Mouse (Mus musculus) thymus, postnatal 4 days (tissue): ENCODE results near the gene Stk19.
"Not testable (repeated sequence)": the region's sequence is repeated elsewhere in the genome, so short reads cannot be mapped to it uniquely, and the experiment has no call there.

ENCODE experiments used
- DNase-seq: peaks from one replicate; pipeline ENCODE4 v3.0.0; 2021

Stk19 gene

DNA sequence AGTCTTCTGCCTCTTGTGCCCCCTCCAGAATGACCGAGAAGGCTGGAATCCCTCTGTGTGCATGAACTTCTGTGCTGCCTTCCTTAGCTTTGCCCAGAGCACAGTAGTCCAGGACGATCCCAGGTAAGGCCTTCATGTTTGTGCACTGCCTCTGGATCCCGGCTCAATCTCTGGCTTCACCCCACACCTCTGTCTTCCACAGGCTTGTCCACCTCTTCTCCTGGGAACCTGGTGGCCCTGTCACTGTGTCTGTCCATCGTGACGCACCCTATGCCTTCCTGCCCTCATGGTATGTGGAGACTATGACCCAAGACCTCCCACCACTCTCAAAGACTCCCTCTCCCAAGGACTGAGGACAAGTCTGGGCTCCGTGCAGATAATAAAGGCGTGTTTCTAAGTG is 2.0 kb upstream of the Stk19 start:
- no peak for DNase-seq

DNA sequence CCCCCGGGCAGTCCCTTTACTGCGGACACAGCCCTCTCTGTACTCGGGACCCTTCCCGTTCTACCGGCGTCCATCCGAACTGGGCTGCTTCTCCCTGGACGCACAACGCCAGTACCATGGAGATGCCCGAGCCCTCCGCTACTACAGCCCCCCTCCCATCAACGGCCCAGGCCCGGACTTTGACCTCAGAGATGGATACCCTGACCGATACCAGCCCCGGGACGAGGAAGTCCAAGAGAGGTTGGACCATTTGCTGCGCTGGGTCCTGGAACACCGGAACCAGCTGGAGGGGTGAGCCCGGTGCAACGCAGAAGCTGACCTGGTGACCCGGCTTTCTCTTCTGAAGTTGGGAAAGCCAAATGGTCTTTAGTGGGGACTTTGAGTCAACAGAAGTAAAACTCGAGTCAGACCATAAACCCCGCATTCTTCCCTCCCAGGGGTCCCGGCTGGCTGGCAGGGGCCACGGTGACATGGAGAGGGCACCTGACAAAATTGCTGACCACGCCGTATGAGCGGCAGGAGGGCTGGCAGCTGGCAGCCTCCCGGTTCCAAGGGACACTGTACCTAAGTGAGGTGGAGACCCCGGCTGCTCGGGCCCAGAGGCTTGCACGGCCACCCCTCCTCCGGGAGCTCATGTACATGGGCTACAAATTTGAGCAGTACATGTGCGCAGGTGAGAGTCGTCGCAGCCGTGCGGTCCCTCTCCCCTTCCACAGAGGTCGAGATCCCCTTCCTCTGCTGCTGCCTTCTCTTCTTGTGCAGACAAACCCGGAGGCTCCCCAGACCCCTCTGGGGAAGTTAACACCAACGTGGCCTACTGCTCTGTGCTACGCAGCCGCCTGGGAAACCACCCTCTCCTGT is 949 bp upstream of the Stk19 start:
- DNase-seq = peak; percentile 24

DNA sequence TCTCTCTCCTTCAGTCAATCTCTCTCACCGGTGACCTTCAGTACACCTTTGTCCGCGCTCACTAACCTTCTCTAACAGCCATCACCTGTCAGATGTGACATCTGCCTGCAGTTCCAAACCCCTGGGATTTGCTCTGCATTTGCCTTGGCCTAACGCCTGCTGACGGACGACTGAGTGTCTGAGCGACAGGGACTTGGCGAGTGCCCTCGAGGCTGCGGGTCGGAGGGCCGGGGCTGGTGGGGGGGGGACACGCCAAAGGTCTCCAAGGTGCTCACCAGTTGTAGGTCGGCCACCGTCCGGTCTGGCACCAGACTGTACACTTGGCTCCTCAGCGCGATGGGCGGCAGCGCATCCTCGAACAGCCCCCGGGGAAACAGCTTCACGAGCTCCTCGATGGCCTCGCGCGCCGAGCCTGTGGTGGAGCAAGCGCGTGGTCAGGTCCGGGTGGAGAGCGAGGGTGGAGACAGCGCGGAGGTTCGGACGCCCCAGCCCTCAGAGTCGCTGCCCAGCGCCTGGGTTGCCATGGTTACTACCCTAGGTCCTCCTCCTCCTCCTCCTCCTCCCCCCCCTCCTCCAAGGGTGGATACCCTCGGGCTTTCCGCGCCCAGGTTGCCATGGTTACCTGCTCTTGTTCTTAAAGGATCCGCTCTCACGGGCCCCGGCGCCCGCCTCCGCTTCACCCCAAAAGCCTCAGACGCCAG is 440 bp downstream of the Stk19 start:
- DNase-seq = no peak

DNA sequence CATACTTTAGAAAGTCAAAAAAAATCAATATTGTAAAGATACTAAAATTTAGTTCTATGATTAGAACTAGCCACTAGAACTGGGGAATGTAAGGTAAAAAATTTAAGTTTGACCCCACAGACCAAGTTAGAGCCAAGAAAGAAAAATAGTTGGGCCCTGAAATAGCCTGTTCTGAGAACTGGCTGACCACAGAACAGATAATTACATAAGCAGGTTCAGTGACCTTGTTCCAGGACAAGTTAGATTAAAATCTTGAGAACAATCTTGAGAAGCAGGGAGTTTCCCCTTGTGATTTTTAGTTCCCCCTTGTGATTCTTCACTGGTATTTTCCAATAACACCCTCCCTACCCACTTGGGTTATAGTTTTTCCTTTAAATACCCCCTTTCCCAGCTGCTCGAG is 6.0 kb downstream of the Stk19 start:
- DNase-seq = not testable (repeated sequence)

DNA sequence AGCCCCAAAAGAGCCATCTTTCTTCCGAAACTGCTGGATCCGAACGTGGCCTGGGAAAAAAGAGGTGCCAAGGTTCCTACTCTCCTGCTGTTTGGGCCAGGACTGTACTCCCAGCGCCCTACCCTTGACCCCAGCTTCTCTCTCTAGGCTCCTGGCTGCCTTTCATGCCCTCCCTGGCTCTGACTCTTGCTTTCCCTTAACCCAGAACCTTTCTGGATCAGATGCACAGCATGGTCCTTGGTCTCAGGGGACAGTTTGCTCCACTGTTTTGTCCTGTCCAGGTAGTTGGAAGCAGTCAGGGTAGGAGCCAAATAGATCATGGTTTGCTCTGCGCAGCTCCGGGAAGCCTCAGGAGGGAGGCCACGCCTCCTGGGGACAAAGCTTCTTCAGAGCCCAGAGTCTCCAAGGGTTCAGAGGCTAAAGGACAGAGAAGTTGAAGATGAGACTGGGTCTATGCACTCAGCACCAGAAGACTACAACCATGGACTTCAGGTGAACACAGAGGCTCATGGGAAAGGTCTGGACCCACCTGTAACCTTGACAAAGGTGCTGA is 21.9 kb downstream of the Stk19 start:
- DNase-seq = no peak

DNA sequence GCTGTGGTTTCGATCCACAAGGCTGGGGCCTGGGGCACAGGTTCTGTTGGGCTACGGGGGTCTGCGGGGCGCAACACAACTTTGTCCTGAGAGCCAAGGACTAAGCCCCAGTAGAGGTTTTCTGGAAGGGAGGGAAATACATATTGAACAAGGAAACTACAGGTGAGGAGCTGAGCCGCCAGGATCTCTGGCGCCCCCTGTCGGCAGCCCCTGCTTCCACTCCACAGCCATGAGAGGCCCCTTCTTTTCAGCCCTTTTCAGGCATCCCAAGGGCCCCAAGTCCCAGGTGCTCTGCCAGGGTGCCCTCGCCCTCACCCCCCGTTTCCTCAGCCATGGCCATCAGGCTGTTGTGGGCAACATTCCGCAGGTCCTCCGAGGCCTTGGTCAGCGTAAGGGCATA is 23.0 kb downstream of the Stk19 start:
- DNase-seq = peak; percentile 76

DNA sequence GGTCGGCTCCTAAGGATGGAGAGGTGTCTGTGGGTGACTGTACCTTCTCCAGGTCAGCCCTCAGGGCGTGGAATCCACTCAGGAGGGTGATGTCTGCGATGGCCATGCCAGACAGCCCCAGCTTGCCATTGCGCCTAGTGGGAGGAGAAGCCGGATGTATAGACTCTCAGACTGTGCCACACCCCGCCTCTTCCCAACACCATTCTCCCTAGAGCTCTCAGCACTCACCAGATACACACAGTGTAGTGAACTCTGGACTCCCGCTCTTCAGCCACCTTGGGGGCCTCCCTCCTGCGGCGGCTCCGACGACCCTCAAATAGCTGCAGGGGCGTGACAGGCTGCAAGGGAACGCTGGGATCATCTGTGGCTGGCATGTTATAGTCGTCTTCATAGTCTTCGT is 25.5 kb downstream of the Stk19 start:
- no peak for DNase-seq

DNA sequence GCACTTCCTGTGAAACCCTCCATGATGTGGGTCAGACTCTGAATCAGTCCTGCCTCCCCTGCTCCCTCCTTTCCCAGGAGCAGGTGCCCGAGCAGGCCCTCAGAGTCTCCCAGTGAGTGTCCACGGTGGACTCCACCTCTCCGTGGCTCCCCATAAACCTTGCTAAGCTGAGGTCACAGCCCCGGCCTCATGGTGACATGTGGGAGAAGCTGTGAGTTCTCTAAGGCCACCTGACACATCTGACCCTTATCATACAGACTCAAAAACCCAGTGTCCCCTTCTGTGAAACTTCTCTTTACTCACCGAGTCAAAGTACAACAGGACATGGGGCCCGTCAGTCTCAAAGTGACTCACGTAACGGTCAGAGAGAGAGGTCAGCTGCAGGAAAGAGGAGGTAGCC is 25.9 kb downstream of the Stk19 start:
- DNase-seq = not testable (repeated sequence)

DNA sequence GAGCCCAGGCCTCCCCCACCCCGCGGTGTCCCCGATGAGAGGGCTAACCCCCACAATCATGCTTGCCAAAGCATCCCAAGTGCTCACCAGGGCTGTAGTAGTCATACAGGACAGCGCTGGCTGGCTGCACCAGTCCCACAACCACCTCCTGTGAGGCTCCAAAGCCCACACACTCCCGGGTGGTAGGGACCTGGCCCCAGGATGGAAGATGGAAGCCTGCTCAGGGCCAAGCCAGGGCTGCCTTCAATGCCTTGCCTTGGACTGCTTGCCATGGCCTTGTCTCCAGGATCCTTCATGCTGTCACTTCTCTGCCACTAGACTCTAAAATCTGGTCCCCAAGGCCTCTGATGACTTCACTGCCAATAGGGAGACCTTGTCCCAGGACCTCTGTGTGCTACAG is 26.3 kb downstream of the Stk19 start:
- DNase-seq = not testable (repeated sequence)

DNA sequence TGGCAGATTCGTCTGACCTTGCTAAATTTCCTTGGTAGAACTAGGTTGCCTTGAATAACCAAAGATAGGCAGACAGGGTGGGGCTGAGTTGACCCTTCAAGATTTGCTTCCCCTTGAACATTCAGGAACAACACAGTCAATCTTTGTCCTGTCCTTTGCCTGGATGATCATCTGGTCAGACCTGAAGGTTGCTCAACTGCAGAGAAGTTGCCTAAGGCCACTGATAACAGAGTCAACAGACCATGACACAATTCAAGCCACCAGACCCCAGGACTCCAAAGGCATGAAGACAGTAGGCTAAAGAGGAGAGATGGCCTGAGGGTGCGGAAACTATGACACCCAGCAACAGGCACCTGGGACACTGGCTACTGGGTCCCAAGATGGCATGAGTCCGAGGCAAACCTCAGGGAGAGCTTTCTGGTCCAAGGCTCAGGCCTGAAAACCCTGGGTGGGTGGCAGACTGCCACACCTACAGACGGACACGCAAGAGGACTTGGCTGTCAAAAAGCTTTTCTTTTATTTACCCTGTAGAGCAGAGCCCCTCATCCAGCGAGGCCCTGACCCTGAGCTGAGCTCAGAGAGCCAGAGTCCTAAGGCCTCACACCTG is 28.0 kb downstream of the Stk19 start:
- no peak for DNase-seq

DNA sequence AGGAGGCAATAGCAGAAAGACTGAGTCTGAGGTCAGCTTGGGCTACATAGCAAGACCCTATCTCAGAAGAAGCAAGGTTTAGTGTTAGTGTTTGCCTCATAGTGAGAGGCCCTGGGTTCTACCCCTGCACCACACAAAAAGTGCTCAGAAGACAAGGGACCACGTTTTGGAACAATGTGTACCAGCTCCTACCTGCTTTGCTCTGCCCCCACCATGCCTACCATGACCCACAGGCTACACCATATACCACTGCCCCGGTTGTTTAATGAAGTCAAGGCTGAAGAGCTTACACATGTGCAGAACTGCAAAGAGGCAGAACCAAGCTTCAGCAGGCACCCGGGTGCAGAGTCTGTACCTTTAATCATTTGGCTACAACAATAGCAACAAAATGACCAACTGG is 29.6 kb downstream of the Stk19 start:
- DNase-seq = no peak

DNA sequence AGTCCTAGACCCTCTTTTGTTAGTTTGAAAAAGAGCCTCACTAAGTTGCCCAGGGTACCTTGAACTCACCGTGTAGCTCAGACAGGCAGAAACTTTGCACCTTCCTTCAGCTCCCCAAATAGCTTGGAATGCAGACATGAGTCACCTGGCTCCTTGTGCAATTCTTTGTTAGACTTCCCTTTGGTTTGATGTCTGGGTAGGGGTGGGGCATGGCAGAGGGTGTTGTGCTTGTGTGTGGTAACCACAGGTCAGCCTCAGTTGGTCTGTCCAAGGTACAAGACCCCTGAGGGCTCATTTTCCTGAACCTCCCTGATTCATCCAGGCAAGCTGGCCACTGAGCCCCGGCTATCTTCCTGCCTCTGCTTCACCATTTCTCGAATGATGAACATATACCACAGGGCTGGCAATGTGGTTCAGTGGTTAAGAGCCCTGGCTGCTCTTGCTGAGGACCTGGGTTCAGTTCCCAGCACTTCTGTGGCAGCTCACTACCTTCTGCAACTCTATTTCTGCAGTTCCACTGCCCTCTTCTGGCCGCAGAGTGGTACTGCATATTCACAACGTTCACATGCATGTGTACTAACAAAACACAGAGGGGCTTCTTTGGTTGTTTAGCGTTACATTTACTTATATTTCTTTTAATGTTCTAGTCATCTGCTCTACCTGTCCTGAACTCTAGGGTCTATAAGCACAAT is 31.7 kb downstream of the Stk19 start:
- peak; percentile 30 for DNase-seq

DNA sequence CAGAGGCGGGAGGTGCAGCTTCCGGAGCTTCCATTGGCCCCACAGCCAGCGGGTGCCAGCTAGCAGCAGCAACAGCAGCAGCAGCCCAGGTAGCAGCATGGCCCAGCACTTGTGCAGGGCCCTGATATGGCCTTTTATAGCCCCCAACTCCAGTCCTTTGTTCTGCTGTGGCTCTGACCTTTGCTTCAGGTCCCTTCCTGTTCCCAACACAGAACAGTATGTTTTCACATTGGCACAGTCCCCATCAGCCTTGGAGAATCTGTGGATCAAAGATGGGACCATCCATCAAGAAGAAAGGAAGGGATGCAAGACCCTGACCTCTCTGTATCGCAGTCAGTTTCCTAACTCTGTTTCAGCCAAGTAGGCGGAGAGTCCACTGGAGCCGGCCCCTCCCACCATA is 32.4 kb downstream of the Stk19 start, which contains the start of gene Cyp21a1:
Gene Cyp21a1, minus strand, starts transcription at position 261 of the 400 bp plus-strand sequence.
- not testable (repeated sequence) for DNase-seq

DNA sequence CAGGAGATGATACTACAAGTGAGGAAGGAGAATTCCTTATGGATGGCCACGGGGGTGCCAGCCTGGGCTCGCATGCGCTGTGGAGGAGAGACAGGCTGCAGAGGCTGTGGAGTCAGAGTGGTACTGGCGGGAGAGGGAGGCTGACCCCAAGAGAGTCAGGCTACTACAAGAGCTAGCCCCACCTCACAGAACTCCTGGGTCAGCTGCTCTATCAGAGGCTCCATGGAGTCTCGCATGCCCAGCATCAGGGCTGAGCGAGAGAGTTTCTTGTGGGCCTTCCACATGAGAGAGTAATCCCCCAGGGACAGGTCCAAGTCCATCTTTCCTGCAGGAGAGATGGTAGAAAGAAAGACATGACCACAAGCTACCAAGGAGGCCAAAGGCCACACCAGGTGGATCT is 33.4 kb downstream of the Stk19 start:
- not testable (repeated sequence) for DNase-seq

DNA sequence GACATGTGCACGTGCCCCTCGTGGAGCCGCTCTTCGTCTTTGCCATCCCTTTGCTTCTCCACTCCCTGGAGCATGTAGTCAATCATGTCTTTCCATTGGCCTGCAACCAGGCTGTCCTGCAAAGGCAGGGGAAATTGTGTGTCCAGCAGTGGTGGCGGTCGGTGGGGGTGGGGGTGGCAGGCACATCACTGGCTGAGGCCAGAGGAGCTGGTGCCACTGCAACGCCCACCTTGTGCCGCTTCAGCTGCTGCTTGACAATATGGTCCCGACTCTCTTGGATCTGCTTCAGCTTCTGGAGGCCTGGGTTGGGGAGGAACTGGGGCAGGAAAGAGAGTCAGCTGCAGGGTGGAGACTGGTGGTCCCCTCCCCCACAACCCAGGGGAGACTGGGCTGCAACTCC is 34.0 kb downstream of the Stk19 start:
- DNase-seq = not testable (repeated sequence)

DNA sequence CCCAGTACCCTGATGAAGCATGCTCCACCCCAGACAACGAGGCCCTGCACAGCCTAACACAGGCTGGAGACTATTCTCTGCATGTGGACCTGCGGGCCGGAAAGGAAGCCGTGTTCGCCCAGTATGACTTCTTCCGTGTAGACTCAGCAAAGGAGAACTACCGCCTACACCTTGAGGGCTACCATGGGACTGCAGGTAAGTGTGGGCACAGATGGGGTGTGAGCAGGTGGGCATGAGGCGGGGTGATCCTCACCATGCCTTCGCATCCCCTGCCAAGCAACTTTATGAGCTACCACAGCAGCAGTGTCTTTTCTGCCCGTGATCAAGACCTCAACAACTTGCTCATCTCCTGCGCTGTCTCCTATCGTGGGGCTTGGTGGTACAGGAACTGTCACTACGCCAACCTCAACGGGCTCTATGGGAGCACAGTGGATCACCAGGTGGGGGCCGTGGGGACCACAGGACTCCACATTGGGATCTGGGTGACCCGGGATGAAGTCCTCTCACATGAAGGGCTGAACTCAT is 35.9 kb downstream of the Stk19 start:
- DNase-seq = not testable (repeated sequence)

DNA sequence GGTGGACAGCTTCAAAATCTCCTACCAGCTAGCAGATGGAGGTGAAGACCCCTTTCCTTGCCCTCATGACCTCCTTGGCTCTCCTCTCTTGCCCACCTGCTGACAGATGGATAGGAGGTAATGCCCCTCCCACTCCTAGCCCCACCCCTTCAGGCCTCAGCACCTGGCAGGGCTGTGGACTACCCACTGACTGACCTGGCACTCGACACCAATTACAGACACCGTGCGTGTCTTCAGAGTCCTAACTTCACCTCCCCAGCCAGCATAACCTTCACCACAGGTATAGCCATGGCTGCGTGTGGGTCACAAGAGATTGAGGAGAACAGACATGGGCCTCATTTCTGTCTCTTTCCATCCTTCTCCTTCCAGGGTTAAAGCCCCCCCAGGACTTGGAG is 37.2 kb downstream of the Stk19 start:
- no peak for DNase-seq

DNA sequence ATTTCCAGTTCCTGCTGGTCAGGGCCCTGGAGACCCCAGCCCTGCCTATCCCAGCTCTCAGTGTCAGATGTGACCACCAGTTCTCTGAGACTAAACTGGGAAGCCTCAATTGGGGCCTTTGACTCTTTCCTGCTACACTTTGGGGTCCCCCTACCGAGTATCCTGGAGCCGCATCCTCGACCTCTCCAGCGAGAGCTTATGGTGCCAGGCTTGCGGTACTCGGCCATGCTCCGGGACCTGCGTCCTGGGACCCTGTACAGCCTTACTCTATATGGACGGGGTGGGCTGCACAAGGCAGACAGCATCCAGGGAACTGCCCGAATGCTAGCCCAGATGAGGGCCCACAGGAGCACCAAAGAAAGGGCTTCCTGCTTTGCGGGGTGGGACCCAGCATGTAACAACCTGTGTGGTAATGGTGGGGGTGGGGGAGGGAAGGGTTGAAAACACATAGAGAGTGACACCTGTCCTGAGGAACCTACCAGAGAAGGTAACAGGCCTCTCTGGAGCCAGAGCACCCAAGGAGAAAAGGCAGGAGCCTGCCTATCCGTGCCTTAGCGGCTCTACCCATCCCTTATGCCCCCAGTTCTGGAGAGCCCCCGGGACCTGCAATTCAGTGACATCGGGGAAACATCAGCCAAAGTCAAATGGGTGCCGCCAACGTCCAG is 37.7 kb downstream of the Stk19 start:
- no peak for DNase-seq

DNA sequence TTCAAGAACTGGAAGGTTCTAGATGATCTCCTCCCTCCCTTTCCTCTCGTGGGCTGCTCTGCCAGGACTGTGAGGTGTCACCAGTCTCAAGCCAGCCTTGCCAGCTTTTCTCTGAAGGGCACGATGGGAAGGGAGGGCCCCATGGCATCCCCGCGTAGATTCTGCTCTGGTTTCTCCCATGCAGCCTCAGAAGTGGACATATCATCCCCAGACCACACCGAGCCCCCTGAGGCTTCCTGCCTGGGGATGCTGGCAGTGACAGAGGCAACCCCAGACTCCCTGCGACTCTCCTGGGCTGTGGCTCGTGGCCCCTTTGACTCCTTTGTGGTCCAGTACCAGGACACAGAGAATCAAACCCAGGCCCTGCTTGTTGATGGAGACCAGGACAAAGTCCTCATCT is 38.7 kb downstream of the Stk19 start:
- DNase-seq = not testable (repeated sequence)

DNA sequence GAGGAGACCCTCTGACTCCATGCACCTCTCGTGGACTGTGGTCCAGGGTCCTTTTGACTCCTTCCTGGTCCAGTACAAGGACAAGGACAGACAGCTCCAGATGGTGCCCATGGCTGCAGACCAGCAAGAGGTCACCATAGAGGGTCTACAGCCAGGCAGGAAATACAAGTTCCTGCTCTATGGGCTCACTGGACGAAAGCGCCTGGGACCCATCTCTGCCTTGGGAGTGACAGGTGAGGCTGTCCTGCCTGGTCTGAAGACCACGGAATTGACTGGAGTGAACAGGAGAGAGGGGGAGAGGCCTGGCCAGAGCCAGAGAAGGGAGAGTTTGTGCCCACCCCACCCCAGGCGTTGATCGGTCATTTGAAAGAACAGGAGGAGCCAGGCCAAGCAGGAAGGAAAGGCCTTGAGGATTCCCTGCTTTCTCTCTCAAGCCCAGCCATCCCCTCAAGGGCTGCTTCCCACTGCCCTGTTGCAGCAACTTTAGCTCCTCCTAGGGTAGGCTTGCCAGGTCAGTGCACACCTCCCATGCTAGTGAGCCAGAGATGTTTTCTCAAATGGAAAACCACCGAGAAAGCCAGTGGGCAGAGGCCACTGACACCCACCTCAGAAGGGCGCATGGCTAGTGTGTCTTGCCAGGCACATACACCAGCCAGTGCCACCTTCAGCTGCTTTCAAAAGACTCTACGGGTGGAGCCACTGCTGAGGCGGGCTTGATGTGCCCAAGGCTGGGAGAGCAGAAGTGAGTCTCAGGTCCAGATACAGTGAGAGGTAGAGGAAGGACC is 39.3 kb downstream of the Stk19 start:
- DNase-seq = not testable (repeated sequence)
